Mouse (Mus musculus) lung, adult 2 months (tissue): Measurements from ENCODE around the gene Vac14.

Source experiments
- CTCF ChIP-seq: fragments of 200-500 bp; IDR thresholded peaks from 2 replicates; pipeline ENCODE4 v1.5.1; 2011; ENCODE audit warnings: mild to moderate bottlenecking, low read length, control low read depth; ENCODE audit not compliant: insufficient read depth
- POLR2A ChIP-seq: fragments of 200-500 bp; IDR thresholded peaks from 2 replicates; pipeline ENCODE4 v1.6.1; 2011; ENCODE audit warnings: low read depth, mild to moderate bottlenecking, control low read depth, low read length, borderline replicate concordance; ENCODE audit errors: extremely low read depth

- TF ChIP-seq CTCF, result no peak
- TF ChIP-seq POLR2A, result no peak
Measured at GRCm38 (mm10) chr8:110654075-110655060, 36.0 kb downstream of the Vac14 start.
